Mouse (Mus musculus) gastrocnemius, adult 2 months (tissue): ENCODE measurements at regions not wholly inside any gene's neighbourhood (a gene's known extent, or its start where the extent isn't known, plus 50 kb on each side); places are given as distances from the start of the nearest gene placed in this dataset.
A peak's percentile ranks its signal among the peaks of the same experiment; 100 is the strongest.
"Not testable (repeated sequence)": the region's sequence is repeated elsewhere in the genome, so short reads cannot be mapped to it uniquely, and the experiment has no call there.

Source experiments
- DNase-seq: peaks from one replicate; pipeline ENCODE4 v3.0.0; 2022
- H3K27ac ChIP-seq: fragments of 200-600 bp; 2 replicates; pipeline ENCODE4 v1.8.1; 2022; ENCODE audit warnings: mild to moderate bottlenecking
- H3K4me3 ChIP-seq: fragments of 200-600 bp; 2 replicates; pipeline ENCODE4 v1.8.1; 2022; ENCODE audit warnings: mild to moderate bottlenecking, moderate library complexity
- CTCF ChIP-seq: fragments of 200-600 bp; IDR thresholded peaks from 2 replicates; pipeline ENCODE4 v1.8.1; 2022; ENCODE audit warnings: antibody characterized with exemption, mild to moderate bottlenecking, moderate library complexity
- intact Hi-C: fragments of 180-260 bp; cut with DNase I; formaldehyde crosslinking; loops from one replicate; pipeline ENCODE4 v1.15.1; 2025

DNA sequence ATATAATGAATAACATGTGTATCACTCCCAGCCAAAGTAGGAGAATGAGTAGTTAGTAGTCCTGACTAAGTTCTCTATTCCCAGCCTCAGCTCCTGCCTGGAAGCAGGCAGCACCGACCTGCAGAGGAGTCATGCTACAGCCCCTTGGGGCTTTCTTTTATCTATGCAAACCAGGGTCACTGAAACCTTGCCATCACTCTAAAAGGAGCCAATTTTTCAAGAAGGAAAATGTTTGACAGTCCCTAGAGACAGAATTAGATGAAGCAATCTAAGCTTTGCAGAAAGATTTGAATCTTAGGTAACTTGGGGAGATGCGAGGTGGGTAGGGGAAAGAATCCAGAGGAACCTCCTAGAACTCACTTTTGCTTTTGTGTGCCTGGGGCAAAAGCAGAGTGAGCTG, 103.5 kb upstream of the Sec61g start:
- intact Hi-C loops, result no loop called here
- no peak for TF ChIP-seq CTCF
- H3K27ac ChIP-seq, result no peak overlapping the region
- H3K4me3 ChIP-seq, result no peak overlapping the region
- no peak for DNase-seq

DNA sequence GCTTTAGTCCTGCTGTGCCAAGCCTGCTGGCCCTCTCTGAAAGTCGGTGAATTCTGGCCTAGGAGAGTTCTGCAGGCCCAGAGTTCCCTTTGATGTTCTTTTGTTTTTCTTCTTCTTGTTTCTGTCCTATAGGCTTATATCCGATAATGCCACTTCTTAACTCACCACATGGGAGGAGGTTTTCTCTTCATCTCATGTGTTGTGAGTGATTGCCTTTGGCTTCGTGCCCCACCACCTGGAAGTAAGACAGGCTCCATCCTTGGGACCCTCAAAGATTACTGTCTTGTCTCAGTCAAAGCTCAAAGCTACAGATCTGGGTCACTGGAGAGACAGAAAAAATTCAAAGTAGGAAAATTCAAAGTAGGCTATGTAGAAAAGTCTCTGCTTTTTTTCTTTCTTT, 104.2 kb upstream of the Sec61g start:
- no peak for TF ChIP-seq CTCF
- intact Hi-C loops, result no loop called here
- H3K27ac ChIP-seq, result peak overlapping the region; percentile 24; the same call in 1 of the 2 replicates
- no peak overlapping the region for H3K4me3 ChIP-seq
- no peak for DNase-seq

DNA sequence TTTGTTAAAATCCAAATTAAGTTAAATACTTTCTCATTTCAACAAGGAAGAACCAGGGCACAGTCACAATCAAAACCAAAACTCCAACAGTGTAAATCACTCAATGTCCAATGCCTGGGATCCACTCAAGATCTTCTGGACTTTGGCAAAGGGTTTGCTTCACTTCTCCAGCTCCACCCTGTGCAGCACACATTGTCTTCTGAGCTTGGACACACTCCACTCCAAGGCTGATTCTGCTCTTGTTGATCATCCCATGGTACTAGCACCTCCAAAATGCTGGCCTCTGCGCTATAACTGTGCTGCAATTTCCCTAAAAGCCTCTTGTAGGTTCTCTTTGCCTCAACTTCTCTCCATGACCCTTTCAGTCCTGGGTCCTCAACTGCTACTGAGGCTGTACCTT, 111.5 kb upstream of the Sec61g start:
- intact Hi-C loops, result no loop called here

DNA sequence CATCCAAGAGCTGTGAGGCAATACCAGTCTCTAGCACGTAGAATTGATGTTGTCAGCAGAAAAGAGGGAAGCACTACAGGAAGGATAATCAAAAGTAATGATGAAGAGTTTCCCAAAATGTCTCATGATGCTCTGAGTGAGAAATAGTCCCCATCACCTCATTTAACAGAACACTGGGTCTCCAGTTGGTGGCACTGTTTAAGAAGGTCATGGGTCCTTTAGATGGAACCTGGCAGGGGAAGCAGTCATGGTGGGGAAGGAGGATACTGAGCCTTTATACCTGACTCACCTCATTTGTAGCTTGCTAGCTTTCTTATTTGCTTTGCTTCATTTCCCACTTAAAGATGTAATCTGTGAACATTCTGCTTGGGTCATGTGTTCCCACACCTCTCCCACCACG, 115.4 kb upstream of the Sec61g start:
- Histone ChIP-seq H3K4me3 (no peak overlapping the region), H3K27ac (no peak overlapping the region)
- no peak for DNase-seq
- no peak for TF ChIP-seq CTCF
- intact Hi-C loops, result no loop called here

More for the DNA sequence above, 111.5 kb upstream of the Sec61g start:
- no peak for TF ChIP-seq CTCF
- Histone ChIP-seq H3K4me3 (no peak overlapping the region), H3K27ac (peak overlapping the region; percentile 40)
- no peak for DNase-seq

DNA sequence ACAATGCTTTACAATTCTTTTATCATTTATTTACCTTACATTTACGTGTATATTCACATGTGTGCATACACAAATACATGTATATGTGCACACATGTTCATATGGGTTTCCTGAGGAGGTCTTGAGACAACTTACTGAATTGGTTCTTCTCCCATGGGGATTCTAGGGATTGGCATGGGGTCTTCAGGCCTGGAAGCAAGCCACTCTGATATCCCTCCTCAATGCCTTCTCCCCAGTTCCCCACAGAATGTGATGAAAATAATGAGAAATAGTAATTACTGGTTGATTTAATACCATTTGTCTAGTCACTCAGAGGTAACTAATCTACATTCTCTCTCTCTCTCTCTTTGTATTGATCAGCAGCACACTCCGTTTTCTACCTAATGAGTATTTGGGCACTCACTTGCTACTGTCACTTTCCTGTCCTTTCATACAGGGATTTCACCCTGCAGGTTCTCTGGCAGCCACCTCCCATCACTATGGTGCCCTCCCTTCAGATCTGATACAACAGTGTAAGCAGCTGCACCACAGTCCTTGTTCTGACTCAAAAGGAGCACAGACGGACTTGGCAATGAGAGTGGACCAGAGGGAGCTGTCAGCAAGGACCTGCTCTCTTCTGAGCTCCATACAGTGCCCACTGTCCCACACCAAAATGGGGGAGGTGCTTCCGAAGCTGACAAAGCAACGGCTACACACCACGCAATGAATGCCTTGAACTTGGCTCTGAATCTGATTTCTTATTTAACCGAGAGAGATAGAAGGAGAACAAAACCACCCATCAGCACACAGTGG, 119.2 kb upstream of the Sec61g start:
- H3K4me3 ChIP-seq, result no peak overlapping the region
- intact Hi-C loops, result no loop called here
- no peak overlapping the region for H3K27ac ChIP-seq
- TF ChIP-seq CTCF, result no peak
- DNase-seq, result no peak

DNA sequence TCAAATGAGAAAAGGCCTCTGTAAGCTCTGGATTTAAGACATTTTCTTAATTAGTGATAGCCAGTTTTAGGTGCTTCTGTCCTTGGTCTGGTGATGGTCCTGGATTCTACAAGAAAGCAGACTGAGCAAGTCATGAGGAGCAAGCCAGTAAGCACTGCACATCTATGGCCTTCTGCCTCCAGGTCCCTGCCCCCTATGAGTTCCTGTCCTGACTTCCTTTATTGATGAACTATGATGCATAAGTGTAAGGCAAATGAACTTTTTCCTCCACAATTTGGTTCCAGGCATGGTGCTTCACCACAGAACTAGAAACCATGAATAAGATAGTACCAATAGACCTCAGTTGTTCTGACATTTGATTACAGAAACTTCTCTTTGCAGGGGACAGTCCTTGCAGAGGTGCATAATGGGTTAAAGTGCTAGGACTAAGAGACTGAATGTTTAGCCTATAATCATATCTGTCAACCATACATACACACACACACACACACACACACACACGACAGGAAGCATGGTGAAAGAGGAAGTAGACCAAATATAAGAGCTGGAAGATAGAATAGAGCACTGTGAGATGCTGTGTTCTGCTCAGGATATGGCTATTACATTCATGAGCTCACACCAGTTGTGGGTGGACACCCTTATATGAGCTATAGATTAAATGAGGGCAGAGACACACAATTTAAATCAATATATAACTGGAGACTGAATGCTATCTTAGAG, 121.3 kb upstream of the Sec61g start:
- intact Hi-C loops, result no loop called here
- DNase-seq, result no peak
- Histone ChIP-seq H3K27ac (no peak overlapping the region), H3K4me3 (no peak overlapping the region)
- TF ChIP-seq CTCF, result no peak

DNA sequence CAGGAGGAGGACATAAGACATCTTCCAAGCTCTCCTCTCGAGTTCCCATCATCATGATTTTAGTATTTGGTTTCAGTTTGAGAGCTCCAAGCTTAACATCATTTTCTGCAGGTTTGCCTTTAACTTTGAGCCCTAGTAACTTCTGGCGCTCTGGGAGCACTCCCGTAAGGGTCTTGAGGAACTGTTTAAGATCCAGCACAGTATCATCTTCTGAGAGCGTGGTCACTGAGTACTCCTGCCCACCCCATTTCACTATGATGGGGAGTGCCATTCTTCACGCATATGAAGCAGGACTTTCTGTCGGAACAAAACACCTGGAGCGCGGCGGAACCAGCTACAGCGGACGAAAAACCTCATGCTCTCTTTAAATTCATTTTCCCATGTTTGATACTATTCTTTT, 116.2 kb upstream of the Egfr start:
- DNase-seq, H3K4me3 ChIP-seq, intact Hi-C loops, H3K27ac ChIP-seq: not testable (repeated sequence)

DNA sequence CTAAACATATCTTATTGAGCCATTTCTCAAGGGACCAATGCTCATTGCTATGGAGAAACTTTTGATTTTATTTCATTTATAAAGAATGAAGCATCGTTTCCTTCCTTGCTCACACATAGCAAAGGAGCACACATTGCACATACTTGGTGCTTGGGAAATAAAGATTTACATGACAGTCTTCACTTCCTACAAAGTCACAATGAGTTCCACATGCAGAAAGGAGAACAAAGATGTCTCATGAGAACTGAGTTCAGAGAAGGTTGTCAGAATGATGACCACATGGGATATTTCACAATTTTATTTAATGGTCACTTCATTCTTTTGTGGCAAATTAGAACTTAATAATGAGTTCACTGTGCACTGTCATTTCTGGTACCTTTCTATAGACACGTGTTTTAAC, 114.3 kb upstream of the Egfr start:
- intact Hi-C loops, result no loop called here
- Histone ChIP-seq H3K27ac (no peak overlapping the region; the same call in 1 of the 2 replicates), H3K4me3 (no peak overlapping the region)
- TF ChIP-seq CTCF, result no peak
- no peak for DNase-seq

DNA sequence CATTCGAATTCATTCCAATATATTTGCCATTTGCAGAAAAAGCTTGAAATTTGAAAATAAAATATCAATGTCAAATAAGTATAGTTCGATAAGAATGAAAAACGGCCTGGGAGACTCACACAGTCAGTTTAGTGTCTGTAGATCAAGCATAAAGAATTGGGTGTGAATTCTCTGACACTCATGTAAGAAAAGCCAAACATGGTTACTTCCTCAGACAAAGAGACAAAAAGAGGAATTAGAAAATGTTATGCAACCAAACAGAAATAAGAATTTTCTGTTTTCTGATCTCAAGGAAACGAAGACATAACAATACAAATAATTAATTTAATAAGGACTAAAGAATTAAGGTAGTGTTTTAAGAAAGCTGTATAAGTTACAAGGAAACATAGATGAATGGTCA, 113.7 kb upstream of the Egfr start:
- intact Hi-C loops, result no loop called here
- no peak for TF ChIP-seq CTCF
- Histone ChIP-seq H3K27ac (no peak overlapping the region), H3K4me3 (no peak overlapping the region)
- no peak for DNase-seq

DNA sequence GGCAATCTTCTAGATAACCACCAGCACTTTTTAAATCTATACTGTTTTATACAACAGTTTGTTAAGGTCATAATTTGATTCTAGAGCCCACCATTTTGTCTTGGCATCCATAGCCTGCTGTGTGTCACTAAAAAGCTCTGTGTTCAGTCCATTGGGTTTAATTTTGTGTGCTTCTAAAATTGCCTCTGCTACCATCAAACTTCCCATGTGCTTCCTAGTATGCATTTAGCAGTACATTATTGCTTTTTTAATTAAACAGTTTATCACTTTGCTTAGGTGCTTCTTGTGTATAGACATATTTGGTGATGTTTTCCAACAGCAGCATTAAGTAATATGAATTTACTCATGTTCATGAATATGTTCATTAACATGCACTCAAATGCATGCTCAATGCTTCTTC, 102.4 kb upstream of the Egfr start:
- no peak for TF ChIP-seq CTCF
- DNase-seq, result no peak
- intact Hi-C loops, result no loop called here
- H3K4me3 ChIP-seq, result no peak overlapping the region
- no peak overlapping the region for H3K27ac ChIP-seq

DNA sequence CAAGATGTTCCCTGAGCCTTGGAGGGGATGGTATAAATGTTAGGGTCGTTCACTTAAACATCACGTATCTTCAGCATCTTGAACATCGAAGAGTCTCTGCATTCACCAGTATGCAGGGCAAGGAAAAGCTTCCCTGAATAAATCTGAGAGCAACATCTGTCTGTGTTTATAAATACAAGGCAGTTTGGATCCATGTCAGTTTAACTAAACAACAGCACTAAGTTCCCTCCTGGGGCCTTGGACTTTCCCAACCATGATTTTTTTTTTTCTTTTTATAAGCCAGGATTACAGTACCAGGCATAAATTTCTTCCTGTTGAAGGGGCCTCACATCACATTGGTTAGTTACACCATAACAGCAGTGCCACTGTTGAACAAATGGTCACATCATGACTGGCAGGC, 88.2 kb upstream of the Egfr start:
- TF ChIP-seq CTCF, result no peak
- H3K4me3 ChIP-seq, result no peak overlapping the region
- intact Hi-C loops, result no loop called here
- H3K27ac ChIP-seq, result 0 out of 2 replicates have a peak overlapping the region, but pooled peaks have one; percentile 12
- no peak for DNase-seq

DNA sequence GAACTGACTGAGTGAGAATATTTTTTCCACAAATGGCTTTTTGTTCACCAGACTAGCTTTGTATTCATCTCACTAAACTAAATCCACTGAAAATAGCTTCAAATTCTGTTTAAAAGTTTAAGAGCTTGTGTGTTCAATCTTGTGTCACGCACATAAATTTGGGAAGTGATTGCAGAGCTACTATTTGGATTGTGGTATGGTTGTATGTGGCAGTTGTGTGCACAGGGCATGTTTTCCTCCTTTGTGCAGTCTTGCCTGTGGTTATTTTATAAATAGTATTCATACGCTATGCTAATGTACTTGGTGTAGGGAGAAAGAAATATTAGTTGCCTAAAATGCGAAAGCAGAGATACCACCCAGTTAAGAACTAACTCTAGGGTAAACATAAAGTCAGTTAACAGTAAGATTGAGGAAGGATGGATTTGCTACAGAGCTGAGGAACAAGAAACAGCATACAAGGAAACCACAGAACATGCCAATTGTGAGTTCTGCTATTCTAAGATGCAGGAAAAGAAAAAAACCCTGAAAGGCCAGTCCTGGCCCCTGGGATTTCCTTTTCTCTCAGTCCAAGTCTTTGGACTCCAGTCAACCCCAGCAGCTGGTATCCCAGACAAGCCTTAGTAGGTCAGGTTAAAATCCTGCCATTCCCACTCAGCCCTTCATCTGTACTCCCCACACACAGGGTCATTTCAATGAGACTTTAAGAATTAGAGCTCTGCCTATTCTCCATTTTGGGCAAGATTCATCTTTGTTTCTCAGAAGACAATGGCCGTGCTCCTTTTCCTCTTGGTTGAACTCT, 82.4 kb upstream of the Egfr start:
- Histone ChIP-seq H3K4me3 (no peak overlapping the region), H3K27ac (no peak overlapping the region)
- TF ChIP-seq CTCF, result no peak
- DNase-seq, result no peak
- intact Hi-C loops, result loop anchor here (10.0 kb wide), 1 partner anchor 185 kb away; no protein-coding TSS in a partner anchor

DNA sequence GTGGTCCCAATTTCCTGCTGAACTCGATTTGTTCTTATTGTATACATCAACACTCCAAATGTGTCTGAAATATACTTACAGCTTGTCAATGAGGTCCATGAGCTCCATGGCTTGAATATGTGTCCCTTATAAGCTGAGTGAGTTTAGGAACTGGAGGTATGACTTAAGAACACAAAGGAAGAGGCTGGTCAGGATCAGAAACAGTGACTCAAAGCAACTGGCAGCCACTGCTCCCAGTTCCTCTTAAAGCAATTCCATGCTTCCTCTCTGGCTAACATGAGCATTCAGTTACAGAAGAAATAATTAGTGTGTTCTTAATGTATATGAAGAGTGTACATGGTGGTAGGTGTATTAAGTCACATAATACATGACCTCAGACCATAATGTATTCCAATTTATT, 81.7 kb upstream of the Egfr start:
- no peak for TF ChIP-seq CTCF
- Histone ChIP-seq H3K27ac (no peak overlapping the region), H3K4me3 (no peak overlapping the region)
- intact Hi-C loops, result loop anchor here (10.0 kb wide), 1 partner anchor 185 kb away; no protein-coding TSS in a partner anchor
- no peak for DNase-seq

DNA sequence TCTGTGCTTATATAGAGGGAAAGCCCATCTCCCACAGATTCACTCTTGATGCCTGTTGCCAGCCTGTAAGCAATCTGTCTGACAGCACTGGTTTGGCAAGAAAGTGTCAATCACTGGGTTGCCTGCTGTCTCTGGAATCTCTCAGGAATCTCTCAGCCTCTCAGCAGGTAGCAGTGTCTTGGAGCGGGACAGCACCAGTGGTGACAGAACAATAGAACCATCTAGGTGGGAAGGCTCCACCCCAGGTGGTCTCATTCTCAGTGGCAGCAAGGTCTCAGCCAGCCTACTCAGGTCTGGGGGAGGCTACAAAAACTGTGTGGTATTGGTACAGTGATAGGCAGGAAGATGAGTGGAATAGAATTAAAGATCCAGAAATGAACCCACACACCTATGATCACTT, 76.1 kb upstream of the Egfr start:
- DNase-seq, H3K4me3 ChIP-seq, H3K27ac ChIP-seq: not testable (repeated sequence)
- intact Hi-C loops, result loop anchor here (10.0 kb wide), 1 partner anchor 179 kb away; no protein-coding TSS in a partner anchor
